Mouse (Mus musculus) embryonic facial prominence, embryonic 13.5 days (tissue): ENCODE data around the gene Map3k20. TPM values are rescaled to one million over a fixed set of nuclear protein-coding genes. Genes with fewer than 3 reads are reported as not detected.

ENCODE experiments used
- ATAC-seq: fragments of 200-750 bp; cut with Nextera tagmentation; 2 replicates; pipeline ENCODE4 v1.8.0; 2017; ENCODE audit warnings: low read depth; ENCODE audit not compliant: insufficient number of reproducible peaks, insufficient read depth, low FRiP score, low TSS enrichment
- H3K27ac ChIP-seq: fragments of 300-500 bp; sonication (generic); 2 replicates; pipeline ENCODE4 v1.5.1; 2015; ENCODE audit warnings: moderate library complexity, mild to moderate bottlenecking, inconsistent platforms
- H3K27me3 ChIP-seq: fragments of 300-500 bp; sonication (generic); 2 replicates; pipeline ENCODE4 v1.6.1; 2015; ENCODE audit warnings: mild to moderate bottlenecking, inconsistent platforms
- H3K36me3 ChIP-seq: fragments of 300-500 bp; sonication (generic); 2 replicates; pipeline ENCODE4 v1.6.1; 2015; ENCODE audit warnings: mild to moderate bottlenecking, inconsistent platforms
- H3K4me1 ChIP-seq: fragments of 300-500 bp; sonication (generic); 2 replicates; pipeline ENCODE4 v1.6.1; 2015; ENCODE audit warnings: inconsistent platforms
- H3K4me2 ChIP-seq: fragments of 300-500 bp; sonication (generic); 2 replicates; pipeline ENCODE4 v1.6.1; 2015; ENCODE audit warnings: moderate library complexity, mild to moderate bottlenecking, inconsistent platforms
- H3K4me3 ChIP-seq: fragments of 300-500 bp; sonication (generic); 2 replicates; pipeline ENCODE4 v1.5.1; 2015; ENCODE audit warnings: mild to moderate bottlenecking, inconsistent platforms
- H3K9ac ChIP-seq: fragments of 300-500 bp; sonication (generic); 2 replicates; pipeline ENCODE4 v1.6.1; 2015; ENCODE audit warnings: mild to moderate bottlenecking, inconsistent platforms
- H3K9me3 ChIP-seq: fragments of 300-500 bp; sonication (generic); 2 replicates; pipeline ENCODE4 v1.6.1; 2016; ENCODE audit warnings: inconsistent platforms
- WGBS: fragments of 180-500 bp; shearing (Covaris S2); methylation state at CpG from one replicate; pipeline ENCODE4 v1.1.7; 2015; ENCODE audit warnings: mixed read lengths; 5-methylcytosine and 5-hydroxymethylcytosine counted together
- polyA plus RNA-seq: library from polyadenylated mRNA; unstranded; fragments of >200 nt; fragmentation: Nextera tagmentation; extraction: Ambion mirVana; gene quantifications from 2 replicates; pipeline ENCODE4 v1.2.1, GENCODE M21; 2015

The Map3k20 gene
- 17.6 and 19.7 TPM in 2 replicates for polyA plus RNA-seq

- Histone ChIP-seq H3K9ac (peak within 1 kb of the TSS; percentile 92), H3K36me3 (no peaks in the 10 kb centered on the region), H3K27ac (no peak within 1 kb of the TSS; the same call in 1 of the 2 replicates), H3K4me3 (peak within 1 kb of the TSS; percentile 86), H3K4me1 (peaks cover 11% of the 10 kb centered on the region), H3K4me2 (peak within 1 kb of the TSS; percentile 85), H3K9me3 (no peaks in the 10 kb centered on the region), H3K27me3 (peaks cover 6% of the 10 kb centered on the region; the same call in 1 of the 2 replicates)
- WGBS = 1% methylated on average over 50 of the region's 50 CpGs
- peak; percentile 79 for ATAC-seq
These were observed at the start of gene Map3k20 for GRCm38 (mm10) chr2:72285256-72285887. Gene Map3k20 (plus strand): TSS chr2:72285637.

DNA sequence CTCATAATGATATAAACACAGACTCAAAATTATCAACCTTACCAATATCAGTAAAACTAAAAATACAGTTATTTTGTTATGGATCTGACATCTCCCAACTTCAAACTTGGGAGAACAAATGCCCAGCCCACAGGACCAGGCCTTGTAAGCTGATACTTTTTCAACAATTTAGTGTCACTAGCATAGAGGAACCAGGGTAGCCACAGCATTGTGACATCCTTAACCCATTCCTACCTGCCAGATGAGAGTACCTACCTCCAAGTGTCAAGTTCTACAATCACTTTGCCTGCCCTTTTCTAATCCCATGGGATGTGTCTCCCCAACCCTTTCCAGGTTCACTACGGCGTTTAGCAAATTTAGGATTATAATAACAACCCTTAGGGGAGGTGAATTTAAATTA is 47.0 kb upstream of the Map3k20 start:
- Histone ChIP-seq H3K4me1 (peaks cover 49% of the 10 kb centered on the region), H3K9me3 (no peaks in the 10 kb centered on the region), H3K9ac (no peak overlapping the region), H3K4me3 (no peak overlapping the region), H3K4me2 (no peak overlapping the region), H3K27ac (no peak overlapping the region; the same call in 1 of the 2 replicates), H3K27me3 (no peaks in the 10 kb centered on the region), H3K36me3 (no peaks in the 10 kb centered on the region)
- ATAC-seq = no peak
- WGBS = 51% methylated on average over 2 of the region's 2 CpGs

DNA sequence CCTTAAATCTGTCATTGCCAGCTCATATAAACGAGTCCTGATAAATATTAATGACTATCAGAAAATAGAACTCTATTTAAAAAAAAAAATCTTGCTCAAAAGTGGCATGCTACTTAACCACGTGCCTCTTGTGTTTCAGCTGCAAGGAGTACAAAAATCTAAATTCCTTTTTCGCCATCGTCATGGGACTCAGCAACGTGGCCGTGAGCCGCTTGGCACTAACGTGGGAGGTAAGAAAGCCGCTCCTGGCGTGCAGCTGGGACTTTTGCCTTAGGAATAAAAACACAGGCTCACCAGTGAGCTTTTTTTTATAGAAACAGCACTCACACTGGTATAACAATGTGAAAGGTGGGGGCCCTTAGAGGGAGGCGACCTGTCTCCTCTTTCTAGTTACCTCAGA is 46.5 kb upstream of the Map3k20 start:
- Histone ChIP-seq H3K36me3 (no peaks in the 10 kb centered on the region), H3K4me3 (no peak overlapping the region), H3K27ac (peak overlapping the region; percentile 81), H3K4me2 (0 out of 2 replicates have a peak overlapping the region, but pooled peaks have one; percentile 5), H3K9me3 (no peaks in the 10 kb centered on the region), H3K4me1 (peaks cover 47% of the 10 kb centered on the region), H3K27me3 (no peaks in the 10 kb centered on the region), H3K9ac (no peak overlapping the region)
- ATAC-seq = no peak
- WGBS = 47% methylated on average over 11 of the region's 11 CpGs

- no peak for ATAC-seq
- Histone ChIP-seq H3K4me3 (no peak overlapping the region), H3K27me3 (no peaks in the 10 kb centered on the region), H3K4me2 (no peak overlapping the region), H3K9me3 (no peaks in the 10 kb centered on the region), H3K27ac (peak overlapping the region; percentile 81), H3K36me3 (no peaks in the 10 kb centered on the region), H3K9ac (no peak overlapping the region), H3K4me1 (peaks cover 47% of the 10 kb centered on the region)
- WGBS = 66% methylated on average over 8 of the region's 8 CpGs
These were observed 46.0 kb upstream of the Map3k20 start for GRCm38 (mm10) chr2:72239456-72239855.

DNA sequence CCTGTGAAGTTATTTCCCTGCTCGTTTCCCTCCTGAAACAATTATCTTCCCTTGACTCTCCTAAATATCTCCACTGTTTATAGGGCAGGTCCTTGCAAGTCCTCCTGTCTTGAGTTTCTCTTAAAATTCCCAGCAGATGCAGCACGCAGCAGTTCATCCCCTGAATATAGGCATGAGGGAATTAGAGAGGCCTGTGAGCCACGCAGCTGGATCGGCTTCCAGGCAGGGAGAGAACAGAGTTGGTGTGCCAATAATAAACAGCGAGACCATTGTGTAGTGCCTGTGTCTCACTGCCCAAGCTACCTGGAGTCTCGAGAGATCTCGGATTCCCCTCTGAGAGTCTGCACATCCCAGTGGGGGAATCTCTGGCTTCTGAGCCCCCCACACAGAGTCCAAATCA is 45.4 kb upstream of the Map3k20 start:
- 0 out of 2 replicates have a peak, but pooled peaks have one; percentile 57 for ATAC-seq
- H3K4me1 ChIP-seq = peaks cover 47% of the 10 kb centered on the region
- peak overlapping the region; percentile 81 for H3K27ac ChIP-seq
- H3K4me2 ChIP-seq = no peak overlapping the region
- no peaks in the 10 kb centered on the region for H3K27me3 ChIP-seq
- H3K9ac ChIP-seq = no peak overlapping the region
- H3K4me3 ChIP-seq = no peak overlapping the region
- no peaks in the 10 kb centered on the region for H3K36me3 ChIP-seq
- 12% methylated on average over 7 of the region's 7 CpGs for WGBS
- H3K9me3 ChIP-seq = no peaks in the 10 kb centered on the region

DNA sequence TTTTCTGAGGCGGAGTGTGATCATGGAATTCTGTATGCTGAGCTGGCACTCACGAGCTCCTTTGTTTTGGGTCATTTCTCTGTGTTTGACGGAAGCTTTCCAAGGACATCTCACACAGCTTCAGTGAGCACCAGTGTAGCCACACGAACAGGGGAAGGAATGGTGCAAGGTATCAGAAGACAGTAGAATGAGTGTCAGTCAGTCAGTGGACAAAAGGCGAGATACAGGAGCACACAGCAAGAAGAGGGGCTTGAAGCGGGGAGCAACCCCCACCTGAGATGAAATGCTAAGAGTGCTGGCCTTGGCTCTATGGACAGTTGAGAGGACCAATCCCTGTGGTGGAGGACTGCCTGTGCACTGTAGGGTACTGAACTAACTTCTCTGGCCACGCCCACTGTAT is 44.7 kb upstream of the Map3k20 start:
- no peaks in the 10 kb centered on the region for H3K27me3 ChIP-seq
- H3K9ac ChIP-seq = no peak overlapping the region
- 80% methylated on average over 7 of the region's 7 CpGs for WGBS
- no peak overlapping the region for H3K4me3 ChIP-seq
- H3K9me3 ChIP-seq = no peaks in the 10 kb centered on the region
- peak overlapping the region; percentile 81 for H3K27ac ChIP-seq
- H3K4me2 ChIP-seq = no peak overlapping the region
- no peaks in the 10 kb centered on the region for H3K36me3 ChIP-seq
- ATAC-seq = no peak
- peaks cover 41% of the 10 kb centered on the region for H3K4me1 ChIP-seq

GRCm38 (mm10) chr2:72241714-72242472 is 43.5 kb upstream of the Map3k20 start:
- peak overlapping the region; percentile 48 for H3K4me2 ChIP-seq
- peak; percentile 59; the same call in 1 of the 2 replicates for ATAC-seq
- peaks cover 36% of the 10 kb centered on the region for H3K4me1 ChIP-seq
- H3K27ac ChIP-seq = peak overlapping the region; percentile 81
- H3K27me3 ChIP-seq = no peaks in the 10 kb centered on the region
- no peaks in the 10 kb centered on the region for H3K36me3 ChIP-seq
- 0 out of 2 replicates have a peak overlapping the region, but pooled peaks have one; percentile 49 for H3K9ac ChIP-seq
- 44% methylated on average over 14 of the region's 14 CpGs for WGBS
- H3K9me3 ChIP-seq = no peaks in the 10 kb centered on the region
- peak overlapping the region; percentile 11 for H3K4me3 ChIP-seq

DNA sequence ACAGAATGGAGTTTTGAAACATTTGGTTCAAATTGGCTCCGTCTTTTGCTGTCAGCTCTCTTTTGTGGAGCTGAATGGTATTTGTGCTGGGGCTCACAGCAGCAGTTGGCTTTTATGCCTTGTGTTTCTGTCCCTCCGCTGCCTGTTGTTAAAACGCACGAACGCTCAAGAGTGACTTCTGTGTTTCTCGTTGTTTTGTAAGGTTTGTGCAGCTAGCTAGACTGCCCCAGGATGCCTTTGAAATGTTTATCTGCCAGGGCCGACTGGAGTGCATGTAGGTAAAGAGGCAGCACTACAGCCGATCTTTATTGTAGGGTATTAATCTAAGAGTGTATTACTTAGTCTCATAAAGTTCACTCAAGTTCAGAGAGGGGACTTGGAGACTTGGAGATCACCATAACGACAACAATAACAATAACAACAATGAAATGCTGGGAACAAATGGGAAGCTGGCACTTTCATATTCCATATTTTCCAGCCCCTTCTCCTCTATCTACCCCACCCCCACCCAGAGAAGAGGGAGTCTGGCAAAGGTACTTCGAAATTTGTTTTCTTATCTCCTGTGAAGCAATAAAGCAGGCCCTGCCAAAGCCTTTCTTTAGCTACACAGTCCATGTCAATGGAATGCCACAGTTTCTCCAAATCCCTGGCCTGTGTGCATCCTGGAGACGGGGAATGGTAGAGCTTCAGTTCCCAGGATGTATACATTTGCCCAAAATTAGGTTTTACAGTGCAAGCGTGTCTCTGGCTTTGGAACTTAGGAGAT is 42.3 kb upstream of the Map3k20 start:
- WGBS = 53% methylated on average over 12 of the region's 12 CpGs
- peak overlapping the region; percentile 61; the same call in 1 of the 2 replicates for H3K27ac ChIP-seq
- no peak overlapping the region for H3K9ac ChIP-seq
- peaks cover 36% of the 10 kb centered on the region for H3K4me1 ChIP-seq
- H3K36me3 ChIP-seq = no peaks in the 10 kb centered on the region
- H3K27me3 ChIP-seq = no peaks in the 10 kb centered on the region
- ATAC-seq = no peak
- H3K9me3 ChIP-seq = no peaks in the 10 kb centered on the region
- H3K4me3 ChIP-seq = no peak overlapping the region
- peak overlapping the region; percentile 20; the same call in 1 of the 2 replicates for H3K4me2 ChIP-seq

DNA sequence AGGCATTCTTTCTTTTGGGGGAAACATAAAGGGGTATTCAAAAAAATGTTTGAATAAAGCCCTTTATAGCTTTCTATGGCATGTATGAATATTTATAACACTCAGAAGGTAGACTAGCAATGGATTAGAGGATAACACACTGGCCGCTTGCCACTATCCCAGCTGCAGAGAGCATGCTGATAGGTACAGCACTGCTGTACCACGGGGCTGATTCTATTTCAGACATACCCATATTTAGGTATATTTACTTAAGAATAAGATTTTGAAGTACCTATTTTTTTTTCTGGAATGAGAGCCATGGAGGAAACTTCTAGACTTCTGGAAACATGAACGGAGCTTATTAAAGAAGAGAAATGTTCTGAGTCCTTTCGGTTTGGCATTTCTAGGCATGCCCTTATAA is 39.8 kb upstream of the Map3k20 start:
- peak overlapping the region; percentile 13; the same call in 1 of the 2 replicates for H3K27ac ChIP-seq
- H3K9ac ChIP-seq = no peak overlapping the region
- WGBS = 65% methylated on average over 4 of the region's 4 CpGs
- H3K9me3 ChIP-seq = no peaks in the 10 kb centered on the region
- no peaks in the 10 kb centered on the region for H3K27me3 ChIP-seq
- H3K4me3 ChIP-seq = no peak overlapping the region
- peaks cover 17% of the 10 kb centered on the region for H3K4me1 ChIP-seq
- ATAC-seq = no peak
- H3K4me2 ChIP-seq = no peak overlapping the region
- H3K36me3 ChIP-seq = no peaks in the 10 kb centered on the region

GRCm38 (mm10) chr2:72246376-72246775 is 39.1 kb upstream of the Map3k20 start:
- Histone ChIP-seq H3K4me2 (no peak overlapping the region), H3K36me3 (no peaks in the 10 kb centered on the region), H3K4me3 (no peak overlapping the region), H3K9me3 (no peaks in the 10 kb centered on the region), H3K9ac (no peak overlapping the region), H3K27me3 (no peaks in the 10 kb centered on the region), H3K4me1 (peaks cover 14% of the 10 kb centered on the region), H3K27ac (peak overlapping the region; percentile 13)
- WGBS = 88% methylated on average over 11 of the region's 11 CpGs
- ATAC-seq = no peak

DNA sequence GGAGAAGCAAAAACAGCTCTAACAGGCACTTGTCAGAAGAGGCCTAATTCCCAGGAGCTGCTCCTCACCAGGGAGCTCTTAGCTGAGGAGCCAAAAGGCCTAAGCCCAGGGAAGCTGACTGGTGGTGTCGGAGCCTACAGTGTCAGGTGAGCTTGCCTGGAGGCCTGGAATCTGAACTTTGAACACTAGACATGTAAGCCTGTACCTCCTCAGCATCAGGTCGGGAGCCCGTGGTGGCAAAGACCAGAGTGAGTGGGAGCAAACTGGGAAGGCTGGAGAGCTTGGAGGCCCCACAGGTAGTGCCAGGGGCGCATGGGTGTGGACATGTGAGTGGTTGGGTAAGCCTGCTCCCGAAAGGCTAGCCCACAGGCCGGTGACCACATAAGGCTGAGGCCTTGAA is 37.6 kb upstream of the Map3k20 start:
- Histone ChIP-seq H3K27ac (no peak overlapping the region), H3K4me3 (no peak overlapping the region), H3K4me1 (peaks cover 11% of the 10 kb centered on the region), H3K27me3 (no peaks in the 10 kb centered on the region), H3K9ac (no peak overlapping the region), H3K9me3 (no peaks in the 10 kb centered on the region), H3K36me3 (no peaks in the 10 kb centered on the region), H3K4me2 (no peak overlapping the region)
- no peak for ATAC-seq
- WGBS = 86% methylated on average over 6 of the region's 6 CpGs
